Mouse (Mus musculus): ENCODE measurements at regions not wholly inside any gene's neighbourhood (a gene's known extent, or its start where the extent isn't known, plus 50 kb on each side); places are given as distances from the start of the nearest gene placed in this dataset.

GRCm38 (mm10) chr4:66622650-66623394 lies 204.6 kb upstream of the Tlr4 start:
- no peak for DNase-seq

GRCm38 (mm10) chr4:66618811-66619440 lies 208.5 kb upstream of the Tlr4 start:
- DNase-seq = no peak

DNA sequence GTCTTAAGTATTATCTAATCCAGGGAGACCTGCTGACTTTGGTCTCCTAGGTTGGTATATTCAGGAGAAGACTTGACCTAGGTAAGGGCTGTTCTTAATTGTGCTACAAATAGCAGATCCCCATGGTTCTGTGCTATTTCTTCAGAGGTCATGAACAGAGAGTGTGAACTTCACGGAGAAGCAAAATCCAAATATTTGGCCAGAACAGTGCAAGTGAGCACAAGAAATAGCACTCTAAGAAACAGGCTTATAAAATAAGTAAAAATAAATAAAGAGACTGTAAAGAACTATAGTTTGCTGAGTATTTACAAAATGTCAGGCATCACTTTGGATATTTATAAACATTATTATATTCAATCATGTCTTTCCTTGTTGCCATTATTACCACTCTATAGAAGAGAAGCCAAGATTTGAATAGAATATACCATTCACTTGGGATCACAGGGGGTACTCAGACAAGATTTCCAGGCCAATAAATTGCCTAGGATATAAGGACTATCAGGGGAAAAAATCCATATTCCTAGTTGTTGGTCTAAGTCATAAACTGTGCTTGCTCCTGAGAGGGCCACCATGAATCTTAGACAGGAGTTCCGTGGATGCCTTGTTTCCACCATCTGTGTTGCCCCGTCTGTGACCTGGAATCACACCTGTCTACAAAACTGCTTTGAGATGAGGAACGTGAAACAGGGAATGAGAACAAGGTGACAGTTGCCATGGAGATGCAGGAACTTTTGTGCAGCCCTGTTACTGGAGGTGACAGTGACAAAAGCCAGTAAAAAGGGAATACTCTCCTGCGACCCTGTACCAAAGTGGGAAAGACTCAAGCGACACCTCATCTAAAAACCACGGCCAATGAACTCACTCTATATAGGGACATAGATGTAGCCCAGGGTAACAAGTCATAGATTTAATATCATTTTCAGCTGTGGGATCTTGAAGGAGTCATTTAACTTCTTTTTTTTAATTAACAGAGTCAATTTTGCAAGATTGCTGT lies 209.3 kb upstream of the Tlr4 start:
- no peak for DNase-seq

DNA sequence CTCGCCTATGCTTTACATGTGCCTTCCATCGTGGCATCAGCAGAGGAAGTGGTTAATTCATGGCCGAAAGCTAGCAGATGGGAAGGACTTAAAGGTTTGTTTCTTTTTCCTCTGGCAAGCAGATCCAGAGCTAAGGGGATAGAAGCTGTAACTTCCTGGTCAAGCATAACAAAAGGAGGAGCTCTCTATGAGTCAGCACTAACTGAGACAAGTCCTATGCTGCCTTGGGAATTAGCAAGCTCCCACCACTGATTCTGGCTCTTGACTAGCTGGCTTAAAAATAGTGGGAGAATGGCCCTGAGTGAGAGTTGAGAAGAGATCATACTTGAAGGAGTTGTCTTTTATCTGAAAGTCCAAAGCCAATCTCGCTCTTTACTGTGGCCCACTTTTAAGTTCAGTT lies 210.3 kb upstream of the Tlr4 start:
- DNase-seq = no peak

GRCm38 (mm10) chr4:66604849-66605248 lies 200.4 kb upstream of the Astn2 start:
- no peak for DNase-seq

GRCm38 (mm10) chr4:66598737-66599136 lies 194.3 kb upstream of the Astn2 start:
- DNase-seq = no peak

GRCm38 (mm10) chr4:66586647-66587046 lies 182.2 kb upstream of the Astn2 start:
- DNase-seq = no peak

GRCm38 (mm10) chr4:66586166-66586565 lies 181.8 kb upstream of the Astn2 start:
- DNase-seq = no peak

DNA sequence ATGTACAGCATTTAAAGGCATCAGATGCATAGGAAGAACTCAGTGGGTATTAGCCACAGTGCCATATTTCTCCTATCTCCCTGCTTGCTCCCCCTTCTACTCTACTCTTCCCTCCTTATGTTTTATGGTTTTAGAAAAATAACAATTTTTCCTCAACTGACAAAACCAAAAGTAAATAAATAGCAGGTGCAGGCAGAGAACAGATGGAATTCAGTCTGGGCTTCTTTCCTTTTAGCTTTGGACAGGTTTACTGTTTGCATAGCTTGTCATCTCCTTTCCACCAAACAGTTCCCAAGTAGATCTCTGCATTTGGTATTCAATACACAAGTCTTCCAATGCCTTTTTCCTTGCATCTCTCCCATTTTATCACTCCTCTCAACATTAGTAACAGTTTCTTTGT lies 152.5 kb upstream of the Astn2 start:
- DNase-seq = no peak

DNA sequence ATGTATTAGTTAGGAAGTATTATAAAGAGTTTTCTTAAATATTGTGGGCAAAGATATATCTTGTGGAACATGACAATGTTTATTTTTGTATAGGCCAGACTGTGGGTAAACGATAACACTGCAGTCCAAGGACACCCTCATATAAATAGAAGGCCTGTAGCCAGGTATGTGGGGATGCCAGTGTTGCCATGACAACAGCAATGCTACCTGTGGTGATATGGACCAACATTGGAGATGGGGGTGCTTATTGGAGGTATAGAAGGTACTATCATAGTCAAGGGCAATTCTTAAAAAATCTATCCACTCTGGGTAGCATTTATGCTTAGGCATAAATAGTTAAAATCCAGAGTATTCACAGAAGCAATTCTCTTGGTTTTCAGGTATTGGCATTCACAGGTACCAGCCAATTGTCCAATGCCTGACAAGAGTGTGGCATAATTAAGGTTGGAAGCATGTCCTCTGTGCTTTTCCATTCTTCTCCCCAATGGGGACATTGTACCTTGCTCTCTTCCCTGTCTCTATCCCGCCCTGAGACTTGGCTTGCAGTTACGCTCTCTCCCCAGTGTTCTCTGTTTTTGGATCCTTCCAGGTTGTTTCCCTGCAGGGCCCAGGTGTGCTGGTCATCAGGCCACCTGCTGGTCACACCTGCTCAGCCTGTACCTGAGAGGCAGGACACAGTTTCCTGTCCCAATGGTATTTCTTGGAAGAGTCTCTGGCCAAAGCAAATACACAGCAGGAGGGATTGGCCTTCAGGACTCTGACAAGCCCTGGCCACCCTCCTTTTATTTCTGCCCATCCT lies 146.1 kb upstream of the Astn2 start:
- DNase-seq = no peak

DNA sequence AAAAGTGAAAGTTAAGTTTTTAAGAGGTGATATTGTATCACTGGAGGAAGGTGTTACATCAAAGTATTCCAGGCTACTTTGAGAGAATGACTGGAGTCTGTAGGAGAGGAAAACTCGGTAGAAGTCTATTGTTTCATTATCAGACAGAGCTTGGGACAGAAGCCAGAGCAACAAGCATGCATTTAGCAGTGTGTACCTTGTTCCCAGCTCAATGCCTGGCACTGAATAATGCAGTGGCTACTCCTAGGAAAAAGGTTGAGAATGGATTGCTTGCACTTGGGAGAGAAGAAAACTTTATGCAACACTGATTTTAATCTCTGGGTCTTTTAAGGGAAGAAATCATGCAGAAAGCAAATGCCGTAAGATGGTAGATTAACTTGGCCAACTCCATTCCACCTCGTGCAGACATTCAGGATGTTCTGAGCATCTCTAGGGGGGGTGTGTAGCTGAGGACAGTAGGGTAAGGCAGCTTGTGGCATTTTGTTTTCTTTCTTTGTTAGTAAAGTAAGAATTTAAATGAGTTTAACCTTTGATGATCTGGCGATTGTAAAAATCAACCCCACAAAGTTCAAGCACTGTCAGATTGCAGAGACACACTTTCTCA lies 138.5 kb upstream of the Astn2 start:
- DNase-seq = no peak

DNA sequence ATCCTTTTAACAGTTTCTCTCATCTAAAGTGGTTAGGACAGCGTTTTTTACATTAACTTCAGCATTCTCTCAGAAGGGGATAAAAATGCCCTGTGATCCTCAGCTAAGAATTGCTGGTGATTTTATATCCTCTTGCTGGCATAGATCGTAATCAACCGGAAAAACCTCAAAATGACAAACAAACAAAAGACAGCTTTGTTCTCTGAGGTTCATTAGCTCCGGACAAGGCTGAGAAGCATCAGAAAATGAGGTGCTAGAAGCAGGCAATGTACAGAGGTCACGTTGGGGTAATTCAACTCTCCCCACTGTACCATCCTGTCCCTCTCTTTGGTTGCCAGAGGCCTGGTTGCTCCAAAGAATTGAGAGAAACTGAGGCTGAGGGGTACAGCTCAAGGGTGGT lies 120.0 kb upstream of the Astn2 start:
- no peak for DNase-seq

DNA sequence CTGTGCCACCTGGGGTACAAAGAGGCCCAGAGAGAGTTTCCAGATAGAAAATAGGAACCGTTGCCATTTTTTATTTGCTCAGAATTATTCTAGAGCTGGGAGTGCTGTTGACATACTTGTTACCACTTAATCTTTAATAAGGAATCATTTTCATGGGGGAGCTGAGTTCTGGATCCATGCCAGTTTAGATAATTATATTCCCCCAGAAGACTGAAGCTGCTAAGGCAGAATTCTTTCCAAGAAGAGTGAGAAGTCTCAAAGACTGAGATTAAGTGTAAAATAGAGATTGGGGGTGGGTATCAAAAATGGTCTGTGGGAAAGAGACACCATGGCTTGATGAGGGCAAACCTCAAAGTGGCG lies 119.5 kb upstream of the Astn2 start:
- no peak for DNase-seq

DNA sequence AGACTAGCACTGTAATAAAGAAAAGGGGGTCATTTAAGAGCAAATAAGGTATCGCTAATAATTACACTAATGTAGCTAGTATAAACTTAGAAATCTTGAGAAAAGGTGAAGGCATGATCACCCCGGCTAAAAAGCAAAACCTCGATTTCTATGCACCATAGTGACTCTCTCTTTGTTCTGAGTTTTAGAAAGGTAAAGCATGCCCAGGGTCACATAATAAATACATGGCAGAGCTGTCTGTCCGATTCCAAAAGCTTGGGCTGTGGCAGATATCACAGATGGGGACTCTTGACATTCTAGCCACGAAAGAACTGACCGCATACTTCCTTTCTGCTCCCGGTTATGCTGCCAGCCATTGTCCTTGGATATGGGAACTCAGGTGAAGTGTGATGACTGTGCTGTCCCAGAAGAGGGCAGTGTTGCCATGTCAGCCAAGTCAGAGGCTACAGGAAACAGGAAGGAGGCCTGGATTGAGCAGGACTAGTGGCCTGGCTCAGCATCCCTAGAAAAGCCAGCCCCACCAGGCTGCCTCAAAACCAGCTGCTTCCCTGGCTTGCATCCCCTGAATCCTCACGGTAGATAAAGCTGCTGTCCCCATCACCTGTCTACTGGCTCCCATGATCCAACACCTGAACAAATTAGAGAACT lies 119.0 kb upstream of the Astn2 start:
- DNase-seq = peak; percentile 4 to 23

- DNase-seq = no peak
Observed at GRCm38 (mm10) chr4:66522097-66522809, 117.8 kb upstream of the Astn2 start.

DNA sequence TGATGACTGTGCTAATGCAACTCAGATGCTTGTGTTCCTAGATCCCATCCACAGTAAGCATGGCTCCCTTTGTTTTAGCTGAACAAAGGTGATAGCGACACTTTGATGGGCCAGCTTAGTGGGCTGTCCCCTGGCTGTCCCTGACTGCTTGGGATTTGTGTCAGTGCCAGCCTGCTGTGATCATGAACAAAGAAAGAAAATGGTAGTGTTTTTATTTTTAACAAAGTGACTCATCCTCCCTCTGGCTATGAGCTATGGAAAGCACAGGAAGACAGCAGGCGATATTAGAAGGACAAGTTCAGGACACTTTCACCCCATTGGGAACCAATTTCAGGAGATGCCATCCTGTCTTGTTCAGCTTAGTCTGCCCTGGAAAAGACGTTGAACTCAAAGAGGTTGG lies 116.4 kb upstream of the Astn2 start:
- no peak for DNase-seq

DNA sequence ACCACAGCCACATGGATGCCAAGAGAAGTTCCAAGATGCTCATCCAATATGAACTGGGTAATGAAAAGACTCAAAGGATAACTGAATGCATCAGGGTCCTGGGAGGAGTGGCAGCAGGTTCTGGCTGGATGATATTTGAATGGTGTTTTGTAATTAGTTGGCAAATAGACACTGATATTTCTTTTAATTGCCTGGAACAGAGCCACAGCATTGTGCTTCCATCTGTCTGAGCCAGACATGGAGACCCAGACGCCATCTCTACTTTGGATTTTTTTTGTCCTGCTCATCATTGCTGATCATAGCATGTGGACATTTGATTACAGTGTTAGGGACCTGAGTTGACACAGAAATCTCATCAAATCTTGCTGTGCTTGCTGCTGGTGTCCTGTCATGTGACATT lies 111.4 kb upstream of the Astn2 start:
- no peak for DNase-seq

DNA sequence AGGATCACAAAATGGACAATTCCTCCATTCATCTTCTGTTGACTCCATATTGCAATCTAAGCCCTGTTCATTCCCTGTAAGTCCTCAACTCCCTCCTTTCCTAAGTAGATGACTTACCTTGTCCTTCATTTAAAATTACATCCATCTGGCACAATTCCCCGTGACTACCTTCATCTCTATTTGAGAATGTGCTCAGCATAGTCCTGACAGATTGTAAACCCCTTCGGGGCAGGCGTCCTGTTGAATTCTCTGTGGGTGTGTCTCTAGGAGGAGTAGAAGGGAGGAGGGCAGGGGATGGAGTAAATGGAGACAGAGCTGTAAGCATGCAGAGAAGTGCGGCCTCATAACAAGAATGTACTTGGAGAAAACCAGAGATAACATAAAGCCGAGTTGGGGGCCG lies 79.1 kb upstream of the Astn2 start:
- DNase-seq = no peak

GRCm38 (mm10) chr4:66482495-66483291 lies 78.3 kb upstream of the Astn2 start:
- DNase-seq = peak; percentile 23 to 56

DNA sequence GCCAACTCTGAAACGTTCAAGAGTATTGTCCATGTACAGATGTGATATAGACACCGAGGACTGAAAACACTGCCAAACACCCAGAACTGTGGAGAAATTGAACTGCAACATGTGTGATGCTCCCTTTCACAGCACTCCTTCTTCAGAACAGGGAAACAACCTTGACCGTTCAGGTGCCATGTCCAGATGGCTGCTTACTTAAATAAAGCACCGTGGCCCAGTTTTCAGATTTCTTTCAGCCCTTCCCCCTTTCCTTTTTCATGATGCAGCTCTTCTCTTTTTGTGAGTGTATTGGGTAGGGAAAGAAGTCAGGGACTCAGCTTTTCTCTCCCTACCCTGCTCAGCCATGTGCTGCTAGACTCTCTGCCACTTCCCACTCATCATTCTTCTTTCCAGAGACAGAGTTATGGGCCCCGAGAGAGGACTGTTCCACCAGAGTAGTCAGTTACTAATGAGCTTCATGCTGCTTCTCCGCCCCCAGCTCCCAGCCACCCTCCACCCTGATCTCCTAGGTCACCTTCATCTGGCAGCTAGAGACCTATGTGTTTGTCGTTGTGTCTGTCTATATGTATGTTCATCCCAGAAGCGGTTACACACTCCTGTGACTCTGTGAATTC lies 74.3 kb upstream of the Astn2 start:
- no peak for DNase-seq
